Mouse (Mus musculus): ENCODE measurements around the gene Ifrd2.

DNA sequence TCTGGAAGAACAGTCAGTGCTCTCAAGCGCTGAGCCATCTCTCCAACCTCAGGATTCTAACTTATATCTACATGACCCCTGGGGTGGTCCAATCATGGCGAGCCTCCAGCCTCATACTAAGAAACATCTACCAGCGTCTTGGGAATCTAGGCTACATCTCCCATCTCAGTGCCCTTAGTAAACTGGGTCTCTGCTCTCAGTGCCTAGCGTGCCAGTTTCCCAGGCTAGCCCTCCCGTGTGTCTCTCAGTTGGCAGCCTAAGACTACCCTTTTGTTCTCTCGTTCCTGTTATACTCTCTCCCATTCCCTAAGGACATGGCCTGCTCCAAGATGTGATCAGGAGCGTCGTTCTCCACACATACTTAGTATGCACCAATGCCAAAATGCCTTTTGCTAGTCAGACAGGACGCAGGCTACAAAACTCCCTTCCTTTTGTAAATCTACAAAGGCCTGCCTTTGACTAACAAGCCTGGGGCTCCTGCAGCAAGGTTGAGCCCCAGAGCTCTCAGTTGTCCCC is 43.9 kb downstream of the Ifrd2 start:
- TF ChIP-seq CTCF (IDR thresholded peaks at IDR 0.05; ENCODE audit: borderline replicate concordance, control insufficient read depth, extremely low read depth, insufficient read depth, low read length, poor library complexity), result no peak
- no peak for TF ChIP-seq POLR2A (IDR thresholded peaks at IDR 0.05; ENCODE audit: control insufficient read depth, extremely low read depth, insufficient read depth, low read length, poor library complexity)

Measured in thymus, adult 2 months (tissue).